Mouse (Mus musculus) adrenal gland, postnatal 14 days (tissue): ENCODE measurements around the gene Wdtc1. TPM values are rescaled to one million over a fixed set of nuclear protein-coding genes. Genes with fewer than 3 reads are reported as not detected.

Source experiments
- DNase-seq: peaks from one replicate; pipeline ENCODE4 v3.0.0; 2021; ENCODE audit warnings: mixed read lengths
- microRNA-seq, 2 experiments: library from miRNA; unstranded; fragments of <30 nt; microRNA quantifications; one replicate each; pipeline ENCODE4 v1.2.0; 2021
- total RNA-seq: library from RNA; stranded (reverse); gene quantifications from 2 replicates; pipeline ENCODE4 v1.2.3, GENCODE M21; 2021

Wdtc1 gene
- total RNA-seq, 1 experiment from 2014 or later = 53.3 TPM

DNA sequence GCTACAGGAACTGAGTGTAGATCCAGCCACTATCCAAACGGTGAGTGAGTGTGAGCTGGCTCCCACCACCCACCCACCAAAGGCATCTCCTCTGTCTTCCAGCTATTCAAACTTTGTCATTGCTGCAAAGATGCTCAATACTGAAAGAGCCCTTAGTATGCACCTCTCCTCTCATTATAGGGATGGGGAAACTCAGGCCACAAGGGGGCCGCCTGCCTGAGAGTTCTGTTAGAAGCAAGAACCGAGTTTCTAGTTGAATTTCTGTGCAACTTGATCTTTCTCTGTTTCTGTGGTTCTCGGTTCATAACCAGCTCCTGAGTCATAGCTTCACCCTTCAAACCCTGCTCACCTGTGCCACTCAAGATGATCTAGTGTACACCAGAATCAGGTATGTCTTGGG is 101.2 kb downstream of the Wdtc1 start:
- no peak for DNase-seq

DNA sequence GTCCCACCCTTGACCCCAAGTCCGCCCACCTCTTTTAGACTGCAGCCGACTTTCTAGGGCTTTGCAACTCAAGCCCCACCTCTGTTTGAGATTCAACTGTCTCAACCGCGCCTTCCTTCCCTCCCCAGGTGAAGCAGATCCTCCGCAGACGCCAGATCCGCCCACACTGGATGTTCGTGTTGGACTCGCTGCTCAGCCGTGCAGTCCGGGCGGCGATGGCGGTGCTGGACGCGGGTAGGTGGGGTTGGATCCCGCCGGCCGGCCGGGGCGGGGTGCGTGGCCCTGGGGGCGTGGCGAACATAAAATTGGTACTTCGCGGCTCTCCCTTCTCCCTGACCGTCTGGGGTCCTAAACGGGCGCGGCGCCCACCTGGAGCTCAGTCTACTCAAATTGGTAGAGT is 102.1 kb downstream of the Wdtc1 start:
- DNase-seq = peak; percentile 49

DNA sequence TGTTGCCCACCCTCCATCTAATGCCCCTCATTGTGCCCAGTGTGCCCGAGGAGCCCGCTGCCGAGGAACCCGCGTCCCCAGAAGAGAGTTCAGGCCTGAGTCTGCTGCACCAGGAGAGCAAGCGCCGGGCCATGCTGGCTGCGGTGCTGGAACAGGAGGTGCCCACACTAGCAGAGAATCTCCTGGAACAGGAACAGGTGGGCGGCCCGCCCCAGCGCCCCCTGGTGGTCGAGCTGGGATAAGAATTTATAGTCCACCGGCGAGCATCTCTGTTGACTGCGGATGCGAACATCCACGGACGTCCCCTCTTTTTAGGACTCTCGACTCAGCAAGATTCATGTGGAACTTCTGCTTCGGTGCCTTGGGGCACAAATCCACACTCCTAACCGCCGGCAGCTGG is 102.7 kb downstream of the Wdtc1 start:
- peak; percentile 92 for DNase-seq

DNA sequence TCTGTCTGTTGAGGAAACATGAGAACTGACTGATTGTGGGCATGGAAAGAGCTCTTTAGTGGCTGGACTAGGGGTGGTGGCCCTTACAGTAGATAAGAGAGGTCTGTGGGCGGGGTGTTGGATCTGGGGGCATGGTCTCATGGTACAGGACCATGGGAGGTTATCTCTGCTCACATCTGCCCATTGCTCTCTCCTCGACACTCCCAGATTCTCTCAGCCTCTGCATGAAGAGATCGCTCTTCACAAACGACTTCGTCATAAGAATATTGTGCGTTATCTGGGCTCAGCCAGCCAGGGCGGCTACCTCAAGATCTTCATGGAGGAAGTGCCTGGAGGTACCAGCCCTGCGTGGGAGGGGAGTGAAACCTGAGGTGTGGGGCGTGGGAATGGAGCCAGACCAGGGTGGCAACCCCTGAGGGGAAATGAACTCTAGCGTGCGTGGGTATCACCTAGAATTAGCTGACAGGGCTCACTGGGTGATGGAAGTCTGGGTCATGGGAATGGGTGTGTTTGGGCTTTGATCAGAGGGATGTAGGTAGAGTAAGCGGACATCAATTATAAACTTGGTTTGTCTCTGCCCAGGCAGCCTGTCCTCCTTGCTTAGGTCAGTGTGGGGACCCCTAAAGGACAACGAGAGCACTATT is 105.4 kb downstream of the Wdtc1 start:
- DNase-seq = no peak

DNA sequence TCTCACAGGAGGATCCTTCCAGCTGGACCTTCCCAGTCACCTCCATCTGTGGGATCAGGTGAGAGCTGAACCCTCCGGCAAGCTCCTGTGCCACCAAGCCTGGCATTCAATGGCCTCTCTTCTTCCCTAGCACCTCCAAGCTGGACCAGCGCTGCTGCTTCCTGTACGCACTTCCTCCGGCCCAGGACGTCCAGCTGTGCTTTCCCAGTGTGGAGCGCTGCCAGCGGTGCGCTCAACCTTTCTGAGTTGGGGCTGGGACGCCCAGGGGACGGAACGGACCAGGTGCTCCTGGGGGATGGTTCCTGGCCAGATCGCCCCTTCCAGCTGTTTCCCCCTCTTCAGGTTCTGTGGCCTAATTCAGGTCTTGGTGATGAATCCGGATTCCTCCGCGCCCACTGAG is 106.2 kb downstream of the Wdtc1 start:
- DNase-seq = peak; percentile 60

DNA sequence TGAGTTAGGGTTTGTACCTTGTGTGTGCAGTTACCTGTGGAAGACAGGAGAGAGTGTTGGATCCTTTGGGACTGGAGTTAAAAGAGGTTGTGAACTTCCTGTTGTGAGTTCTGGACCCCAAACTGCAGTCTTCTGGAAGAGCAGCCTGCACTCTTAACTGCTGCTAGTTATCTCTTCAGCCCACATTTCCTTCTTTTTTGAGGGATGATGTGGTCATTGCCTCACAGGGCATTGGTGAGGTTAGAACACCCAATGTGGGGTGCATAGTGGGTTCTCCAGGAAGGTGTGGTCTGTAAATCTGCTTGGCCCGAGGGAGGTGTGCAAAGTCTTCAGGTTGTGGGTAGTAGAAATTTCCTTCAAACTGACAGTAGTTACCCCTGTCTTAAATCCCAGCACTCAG is 109.0 kb downstream of the Wdtc1 start:
- no peak for DNase-seq

DNA sequence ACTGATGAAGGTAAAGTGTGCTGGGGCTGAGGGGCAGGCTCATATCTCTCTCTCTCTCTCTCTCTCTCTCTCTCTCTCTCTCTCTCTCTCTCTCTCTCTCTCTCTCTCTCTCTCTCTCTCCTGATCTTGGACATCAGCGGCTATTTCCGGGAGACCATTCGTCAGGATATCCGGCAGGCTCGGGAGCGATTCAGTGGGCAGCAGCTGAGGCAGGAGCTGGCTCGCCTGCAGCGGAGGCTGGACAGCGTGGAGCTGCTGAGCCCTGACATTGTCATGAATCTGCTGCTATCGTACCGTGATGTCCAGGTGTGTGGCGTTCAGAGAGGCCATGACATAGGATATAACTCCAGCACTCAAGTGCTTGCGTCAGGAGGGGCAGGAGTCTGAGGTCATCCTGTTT is 109.7 kb downstream of the Wdtc1 start:
- no peak for DNase-seq

DNA sequence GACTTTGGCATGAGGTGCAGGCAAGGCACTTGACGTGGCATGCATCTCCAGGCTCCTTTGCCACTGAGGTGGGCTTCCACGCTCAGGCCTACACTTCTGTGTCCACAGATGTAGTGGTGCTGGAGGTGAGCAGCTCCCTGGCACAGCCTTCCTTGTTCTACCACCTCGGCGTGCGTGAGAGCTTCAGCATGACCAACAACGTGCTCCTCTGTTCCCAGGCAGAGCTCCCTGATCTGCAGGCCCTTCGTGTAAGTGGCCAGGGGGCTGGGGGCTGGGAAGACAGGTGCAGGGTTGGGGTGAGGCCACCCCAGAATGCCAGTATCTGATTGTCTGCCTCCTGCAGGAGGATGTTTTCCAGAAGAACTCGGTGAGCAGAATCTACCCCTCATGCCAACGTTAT is 110.6 kb downstream of the Wdtc1 start:
- DNase-seq = no peak

Small RNA genes within 50 kb of the gene (microRNA-seq; reads per million reads assigned to microRNA genes)
- gene Mir5122 = 10.7 to 18.7 reads per million in 2 experiments

Other genes with a start within 250 kb of the Wdtc1 start
- gene Wasf2, start 223.0 kb downstream of the Wdtc1 start, total RNA-seq = 117 and 150 TPM in 2 replicates
- gene Cd164l2, start 141.3 kb downstream of the Wdtc1 start, total RNA-seq = 2.4 and 5.0 TPM in 2 replicates
- 0.19 TPM in 2 replicates for gene Gpr3, start 140.9 kb downstream of the Wdtc1 start, total RNA-seq
- 35.3 and 61.4 TPM in 2 replicates for gene Map3k6, start 112.7 kb downstream of the Wdtc1 start, total RNA-seq
- gene Sytl1, start 90.4 kb downstream of the Wdtc1 start, total RNA-seq = 5.3 and 6.2 TPM in 2 replicates
- 48.7 and 55.0 TPM in 2 replicates for gene Tmem222, start 75.7 kb downstream of the Wdtc1 start, total RNA-seq
- 46.4 and 49.9 TPM in 2 replicates for gene Slc9a1, start 16.2 kb upstream of the Wdtc1 start, total RNA-seq
- 0.67 and 2.0 TPM in 2 replicates for gene Tent5b, start 126.7 kb upstream of the Wdtc1 start, total RNA-seq
- 4.0 and 8.6 TPM in 2 replicates for gene Trnp1, start 145.1 kb upstream of the Wdtc1 start, total RNA-seq
- gene Kdf1, start 165.5 kb upstream of the Wdtc1 start, total RNA-seq = 1.8 and 2.0 TPM in 2 replicates
- 159 and 160 TPM in 2 replicates for gene Nudc, start 192.5 kb upstream of the Wdtc1 start, total RNA-seq
- 32.6 and 34.2 TPM in 2 replicates for gene Nr0b2, start 199.9 kb upstream of the Wdtc1 start, total RNA-seq
- gene Gpatch3, start 221.3 kb upstream of the Wdtc1 start, total RNA-seq = 8.1 and 8.2 TPM in 2 replicates
- gene Gpn2, start 230.9 kb upstream of the Wdtc1 start, total RNA-seq = 12.7 and 15.8 TPM in 2 replicates
- 1.7 and 4.2 TPM in 2 replicates for gene Sfn, start 248.7 kb upstream of the Wdtc1 start, total RNA-seq